Mouse (Mus musculus): ENCODE measurements around the gene Lrrc28. TPM values are rescaled to one million over a fixed set of nuclear protein-coding genes. Genes with fewer than 3 reads are reported as not detected.
A peak's percentile ranks its signal among the peaks of the same experiment; 100 is the strongest.

The Lrrc28 gene
- total RNA-seq, 2 experiments from 2014 or later, result 21.3 to 23.6 TPM

DNA sequence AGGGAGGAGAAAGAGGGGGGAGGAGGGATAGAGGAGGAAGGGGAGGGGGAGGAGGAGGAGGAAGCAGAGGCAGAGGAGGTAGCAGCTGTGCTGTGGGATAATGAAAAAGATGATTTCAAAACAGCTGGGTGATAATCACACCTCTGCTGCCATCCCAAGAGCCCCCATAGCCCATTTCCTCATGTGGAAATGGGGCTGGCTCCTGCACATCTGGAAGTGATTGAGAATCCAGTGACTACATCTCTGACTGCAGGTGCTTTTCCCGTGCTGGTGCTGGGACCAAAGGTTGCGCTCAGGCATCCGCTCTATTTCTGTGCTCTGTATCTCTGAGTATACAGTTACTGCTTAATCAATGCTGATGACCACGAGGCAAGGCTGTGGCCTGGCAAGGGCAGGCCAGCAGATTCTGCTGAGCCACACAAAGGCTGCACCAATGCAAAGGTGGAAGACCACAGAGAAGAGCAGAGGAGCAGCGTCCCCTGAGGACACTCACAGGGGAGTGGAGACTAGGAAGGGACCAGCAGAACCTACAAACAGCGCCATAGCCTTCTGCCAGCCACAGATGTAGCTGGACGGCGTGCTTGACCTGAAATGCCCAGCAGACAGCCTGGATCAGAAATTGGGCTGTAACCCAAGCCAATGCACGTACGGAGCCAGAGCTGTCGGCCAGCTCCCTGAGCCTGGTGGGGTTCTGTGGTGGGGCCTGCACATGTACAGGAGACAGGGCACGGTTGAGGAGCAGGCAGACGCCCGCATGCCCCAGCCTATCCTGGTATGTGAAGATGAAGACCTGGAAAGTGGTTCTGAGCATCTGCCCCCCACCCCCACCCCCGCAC is 157.9 kb downstream of the Lrrc28 start:
- intact Hi-C loops (cut with DNase I), result loop anchor here (5.0 kb wide), 2 partner anchors 40 to 115 kb away; partner anchors contain the start of gene Mef2a
- peak; percentile 83 for DNase-seq
- peak; percentile 22; the same call in 1 of the 2 replicates for TF ChIP-seq CTCF (IDR thresholded peaks at IDR 0.05)
- Histone ChIP-seq H3K27ac (peak overlapping the region; percentile 89), H3K4me3 (peak overlapping the region; percentile 35)

DNA sequence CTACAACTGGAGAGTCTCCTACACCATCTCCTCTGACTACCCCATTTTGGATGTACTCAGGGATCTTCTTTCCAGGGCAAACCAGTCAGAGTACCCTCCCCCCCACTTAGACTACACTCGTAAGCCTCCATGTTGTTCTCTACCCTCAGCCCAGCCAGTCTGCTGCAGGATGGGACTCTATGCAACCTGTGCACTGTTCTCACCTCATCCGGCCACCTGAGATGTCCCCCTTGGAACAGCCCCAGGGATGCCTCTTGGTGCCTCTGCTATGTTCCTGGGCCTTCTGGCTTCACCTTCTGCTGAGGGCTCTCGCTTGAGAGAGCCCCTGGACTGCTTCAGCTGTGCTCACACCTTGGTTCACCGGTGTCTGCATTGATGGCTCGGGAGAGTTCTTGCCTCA is 158.7 kb downstream of the Lrrc28 start:
- intact Hi-C loops (cut with DNase I), result loop anchor here (5.0 kb wide), 2 partner anchors 39 to 114 kb away; partner anchors contain the start of gene Mef2a
- DNase-seq, result no peak
- TF ChIP-seq CTCF (IDR thresholded peaks at IDR 0.05), result no peak

DNA sequence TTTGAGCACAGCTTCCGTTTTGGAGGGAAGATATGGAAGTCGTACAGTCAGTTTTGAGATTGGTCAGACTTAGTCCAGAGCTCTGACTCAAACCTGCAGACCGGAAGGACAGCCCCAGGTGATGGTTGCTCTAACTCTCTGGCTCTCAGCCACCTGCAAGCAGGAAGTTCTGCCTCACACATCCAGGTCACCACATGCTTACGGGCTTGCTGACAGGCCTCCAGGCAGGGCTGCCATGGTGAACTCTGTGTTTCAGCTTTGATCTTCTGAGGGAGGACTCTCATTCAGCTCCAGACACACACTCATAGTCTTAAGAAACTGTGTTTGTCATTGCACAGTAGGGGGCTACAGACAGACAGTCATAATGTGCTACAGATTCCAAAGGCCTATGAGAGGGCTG is 161.4 kb downstream of the Lrrc28 start:
- intact Hi-C loops (cut with DNase I), result no loop called here
- DNase-seq, result no peak
- TF ChIP-seq CTCF (IDR thresholded peaks at IDR 0.05), result no peak
- Histone ChIP-seq H3K27ac (no peak overlapping the region), H3K4me3 (no peak overlapping the region)

More for the DNA sequence above, 158.7 kb downstream of the Lrrc28 start:
- Histone ChIP-seq H3K27ac (no peak overlapping the region; the same call in 1 of the 2 replicates), H3K4me3 (no peak overlapping the region)

DNA sequence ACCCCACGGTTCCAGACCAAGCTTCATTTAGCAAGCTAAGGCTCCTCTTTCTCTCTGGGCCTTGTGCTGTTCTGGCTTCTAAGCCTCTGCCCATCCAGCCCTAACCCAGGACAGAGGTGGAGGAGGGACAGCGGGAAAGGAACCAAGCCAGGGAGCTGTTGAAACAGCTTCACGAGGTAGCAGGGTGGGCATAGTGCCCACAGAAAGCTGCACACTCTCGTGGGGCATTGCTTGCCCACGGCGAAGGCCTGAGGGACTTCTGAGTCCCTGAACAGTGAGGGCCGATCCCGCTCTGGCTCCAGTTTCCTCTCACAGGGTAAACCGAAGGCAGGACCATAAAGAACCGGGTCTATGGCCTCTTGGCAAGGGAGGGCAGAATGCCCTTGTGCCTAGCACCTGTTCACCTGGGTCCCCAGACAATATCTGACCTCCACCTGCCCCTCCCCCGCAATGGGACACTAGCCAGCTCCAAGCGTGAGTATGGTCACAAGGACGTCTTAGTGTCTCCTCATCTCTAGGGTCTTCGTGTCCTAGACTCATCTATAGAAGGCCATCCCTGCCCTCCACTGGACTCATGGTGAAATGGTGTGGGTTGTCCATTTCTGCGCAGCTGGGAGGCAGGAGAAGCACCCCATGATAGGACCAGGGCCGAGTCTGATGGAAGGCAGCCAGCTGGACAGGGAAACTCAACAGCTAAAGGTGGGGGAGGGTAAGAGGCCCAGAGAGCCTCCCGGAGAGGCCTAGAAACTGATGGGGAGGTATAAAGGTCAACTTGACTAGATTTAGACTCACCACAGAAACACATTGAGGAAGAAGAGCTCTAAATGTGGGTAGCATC is 165.3 kb downstream of the Lrrc28 start:
- TF ChIP-seq CTCF (IDR thresholded peaks at IDR 0.05), result no peak
- Histone ChIP-seq H3K27ac (0 out of 2 replicates have a peak overlapping the region, but pooled peaks have one; percentile 20), H3K4me3 (no peak overlapping the region)
- intact Hi-C loops (cut with DNase I), result no loop called here
- peak; percentile 52 for DNase-seq

DNA sequence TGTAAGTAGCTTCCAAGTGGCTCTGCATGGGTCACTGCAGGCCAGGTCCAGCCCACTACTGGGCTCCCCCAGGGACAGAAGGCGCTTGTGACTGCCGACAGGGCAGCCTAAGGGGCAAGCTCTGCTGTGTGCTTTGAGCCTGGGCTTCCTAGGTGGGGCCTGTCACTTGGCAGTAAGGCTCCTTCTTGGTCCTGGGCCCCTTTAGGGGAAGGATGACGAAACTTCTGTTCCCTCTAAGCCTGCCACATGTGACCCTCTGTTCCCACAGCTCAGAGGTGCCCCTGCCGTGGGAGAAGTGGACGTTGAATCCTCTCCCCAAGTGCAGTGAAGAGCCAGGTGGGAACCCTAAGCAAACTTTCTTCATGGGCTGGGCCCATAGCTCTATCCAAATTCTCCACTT is 165.9 kb downstream of the Lrrc28 start:
- no peak overlapping the region for H3K27ac ChIP-seq
- no peak overlapping the region for H3K4me3 ChIP-seq
- TF ChIP-seq CTCF (IDR thresholded peaks at IDR 0.05), result no peak
- intact Hi-C loops (cut with DNase I), result no loop called here
- no peak for DNase-seq

DNA sequence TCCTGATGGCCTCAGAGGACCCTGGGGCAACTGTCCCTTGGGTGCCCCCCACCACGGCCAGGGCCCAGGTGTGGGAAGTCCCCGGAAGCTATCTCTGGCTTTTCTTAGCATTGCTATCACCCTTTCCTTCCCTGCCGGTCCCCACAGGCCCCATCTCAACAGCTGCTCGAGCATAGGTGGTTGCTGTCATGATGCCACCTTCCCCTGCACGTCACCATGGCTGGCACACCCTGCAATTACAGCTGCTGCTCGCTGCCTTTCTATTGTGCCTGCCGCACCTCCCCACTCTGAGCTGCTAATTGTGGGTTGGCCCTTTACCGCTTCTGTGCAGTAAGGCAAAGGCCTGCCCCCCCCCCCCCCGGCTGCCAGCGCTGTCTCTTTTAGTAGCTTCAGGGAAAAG is 167.1 kb downstream of the Lrrc28 start:
- no peak for TF ChIP-seq CTCF (IDR thresholded peaks at IDR 0.05)
- Histone ChIP-seq H3K4me3 (no peak overlapping the region), H3K27ac (no peak overlapping the region)
- intact Hi-C loops (cut with DNase I), result no loop called here
- peak; percentile 13 for DNase-seq

DNA sequence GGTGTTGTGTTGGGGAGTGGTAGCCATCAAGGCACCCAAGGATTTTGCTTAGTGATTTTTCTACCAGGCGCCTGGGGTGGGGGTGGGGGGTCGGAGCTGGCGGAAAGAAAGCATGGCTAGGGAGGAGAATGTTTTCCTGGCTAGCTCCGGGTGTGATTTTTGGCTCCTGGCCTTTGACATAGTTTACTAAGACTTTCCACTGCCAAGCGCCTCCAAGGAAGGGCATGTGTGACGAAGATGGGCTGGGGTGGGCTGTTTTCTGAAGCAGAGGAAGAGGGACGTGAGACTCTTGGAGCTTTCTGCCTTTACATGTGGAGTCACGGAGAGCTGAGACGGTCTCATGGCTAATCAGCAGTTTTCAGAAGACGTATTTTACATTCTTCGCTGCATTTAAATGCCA is 173.8 kb downstream of the Lrrc28 start:
- DNase-seq, result peak; percentile 53
- no peak for TF ChIP-seq CTCF (IDR thresholded peaks at IDR 0.05)
- intact Hi-C loops (cut with DNase I), result no loop called here
- Histone ChIP-seq H3K4me3 (peak overlapping the region; percentile 36), H3K27ac (peak overlapping the region; percentile 44; the same call in 1 of the 2 replicates)

DNA sequence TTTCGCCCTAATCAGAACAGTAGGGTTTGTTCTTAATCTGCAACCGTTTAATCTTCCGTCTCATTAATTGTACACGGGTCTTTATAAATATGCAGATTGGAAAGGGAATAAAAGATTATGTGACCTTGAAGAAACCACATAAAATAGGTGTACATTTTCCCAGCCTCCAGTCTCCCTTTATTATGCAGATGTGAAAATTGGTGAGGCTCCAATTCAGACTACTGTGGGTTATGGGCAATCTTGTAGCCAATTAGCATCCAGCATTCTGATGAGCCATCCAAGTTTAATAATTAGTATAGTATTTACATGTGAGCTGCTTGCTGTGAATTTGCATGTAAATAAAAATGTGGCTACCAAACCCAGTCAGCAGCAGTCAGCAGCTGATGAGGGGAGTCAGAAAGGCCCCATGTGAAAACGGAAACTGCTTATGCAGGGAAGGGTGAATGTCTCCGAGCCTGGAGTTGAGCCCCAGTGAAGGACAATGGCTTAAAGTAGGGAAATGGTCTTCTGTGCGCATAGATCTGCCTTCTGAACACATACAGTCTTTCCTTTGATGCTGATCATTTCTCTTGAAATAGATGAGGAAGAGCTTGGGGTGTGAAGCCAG is 176.2 kb downstream of the Lrrc28 start:
- no peak for TF ChIP-seq CTCF (IDR thresholded peaks at IDR 0.05)
- no peak for DNase-seq
- intact Hi-C loops (cut with DNase I), result no loop called here
- Histone ChIP-seq H3K4me3 (no peak overlapping the region), H3K27ac (no peak overlapping the region)

DNA sequence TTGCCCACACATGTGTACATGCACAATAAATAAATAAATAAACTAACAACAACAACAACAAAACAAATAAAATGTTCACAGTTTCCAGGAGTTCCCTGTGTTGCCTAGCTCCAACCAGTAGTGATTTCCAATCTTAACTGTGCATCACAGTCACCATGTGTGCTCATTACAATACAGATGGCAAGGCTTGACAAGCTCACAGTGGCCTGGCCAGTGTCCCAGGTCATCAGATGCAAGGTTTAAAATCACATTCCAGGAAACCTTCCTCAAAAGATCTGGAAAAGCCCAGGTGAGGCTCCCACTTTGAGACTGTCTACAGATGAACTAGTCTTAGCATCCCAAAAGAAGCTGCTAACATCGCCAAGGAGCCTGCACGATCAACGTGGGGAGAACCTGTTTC is 176.9 kb downstream of the Lrrc28 start:
- DNase-seq, result peak; percentile 7
- intact Hi-C loops (cut with DNase I), result no loop called here
- no peak overlapping the region for H3K4me3 ChIP-seq
- TF ChIP-seq CTCF (IDR thresholded peaks at IDR 0.05), result no peak
- H3K27ac ChIP-seq, result no peak overlapping the region

DNA sequence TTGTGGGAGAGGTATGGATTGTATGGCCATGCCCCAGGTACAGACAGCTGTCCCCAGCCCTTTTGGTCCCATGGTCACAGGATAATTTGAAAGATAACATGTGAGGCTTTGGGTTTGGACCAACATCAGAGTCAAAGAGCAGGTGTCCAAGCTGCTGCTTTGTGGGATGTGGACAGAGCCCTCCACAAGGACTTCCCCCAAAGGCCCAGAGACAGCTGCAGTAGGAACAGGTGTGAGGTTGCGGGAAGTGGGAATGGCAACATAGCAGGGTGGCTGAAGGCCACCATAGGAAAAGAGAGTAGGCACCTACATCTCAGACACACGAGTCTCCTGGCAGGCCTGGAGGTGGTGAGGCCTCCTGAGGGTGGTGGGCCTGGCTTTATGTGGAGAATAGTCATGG is 178.7 kb downstream of the Lrrc28 start:
- TF ChIP-seq CTCF (IDR thresholded peaks at IDR 0.05), result no peak
- no peak overlapping the region for H3K27ac ChIP-seq
- peak; percentile 14 for DNase-seq
- no peak overlapping the region for H3K4me3 ChIP-seq
- intact Hi-C loops (cut with DNase I), result no loop called here

DNA sequence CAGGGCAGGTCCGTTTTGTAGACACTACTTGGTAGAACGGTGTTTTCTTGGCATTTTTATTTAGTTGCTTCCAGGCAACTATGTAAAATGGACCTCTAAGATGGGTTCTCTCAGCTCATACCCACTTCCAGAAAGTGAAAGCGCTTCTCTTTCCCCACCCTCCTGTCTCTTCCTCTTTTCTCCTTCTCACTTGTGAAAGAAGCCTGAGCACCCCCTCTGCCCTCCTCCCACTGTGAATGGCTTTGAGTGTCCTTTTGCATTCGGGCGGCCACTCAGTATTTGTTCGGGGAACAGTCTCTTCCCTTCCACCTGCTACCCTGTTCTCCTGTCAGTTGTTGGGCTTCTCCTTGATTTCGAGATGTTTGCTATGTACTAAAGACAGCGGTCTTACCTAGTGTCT is 180.4 kb downstream of the Lrrc28 start:
- intact Hi-C loops (cut with DNase I), result no loop called here
- DNase-seq, result peak; percentile 15
- TF ChIP-seq CTCF (IDR thresholded peaks at IDR 0.05), result no peak
- Histone ChIP-seq H3K27ac (peak overlapping the region; percentile 75), H3K4me3 (no peak overlapping the region)

DNA sequence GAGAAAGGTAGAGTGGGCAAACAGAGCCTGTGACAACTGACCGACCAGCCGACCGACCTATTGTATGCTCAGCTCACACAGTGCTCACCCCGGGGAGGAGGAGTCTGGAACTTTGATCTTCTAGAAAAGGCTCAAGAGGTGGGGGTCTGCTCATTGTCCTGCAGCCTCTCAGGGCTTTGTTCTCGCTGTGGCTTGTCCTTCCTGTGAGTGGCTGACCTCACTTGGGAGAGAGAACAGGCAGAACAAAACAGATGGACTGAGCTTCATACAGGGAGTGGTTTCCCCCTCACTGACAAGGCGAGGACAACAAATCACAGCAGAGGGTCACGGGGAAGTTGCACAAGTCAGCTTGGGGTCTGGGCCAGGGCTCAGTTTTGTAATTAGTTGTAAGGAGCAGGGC is 181.5 kb downstream of the Lrrc28 start:
- intact Hi-C loops (cut with DNase I), result no loop called here
- Histone ChIP-seq H3K4me3 (no peak overlapping the region), H3K27ac (peak overlapping the region; percentile 75)
- DNase-seq, result peak; percentile 60
- TF ChIP-seq CTCF (IDR thresholded peaks at IDR 0.05), result no peak

Other genes with a start within 250 kb of the Lrrc28 start
- gene Ttc23, start 2.1 kb upstream of the Lrrc28 start, total RNA-seq (2021), result 10 to 100 TPM; 23.3 to 25.3 TPM
- gene Synm, start 114.5 kb upstream of the Lrrc28 start, total RNA-seq (2021), result 100 to 1,000 TPM; 235 to 336 TPM

Measured in gastrocnemius, adult 2 months (tissue).